In genomic region chr16:18423915-18424265, GRCm38 (mm10) we compare ENCODE assay signal across 12 mouse cellular contexts. TPM values are rescaled to one million over a fixed set of nuclear protein-coding genes. Genes with fewer than 3 reads are reported as not detected.
A peak's percentile ranks its signal among the peaks of the same experiment; 100 is the strongest.
DNase-seq lines count a peak whose midpoint lies in the region; ATAC-seq and TF ChIP-seq lines count a peak whose summit lies in the region.
"Had no signal": no experiment of that assay in that cellular context is flagged by ENCODE, and none has a peak within 500 bp of the region (broad histone marks: within the 10 kb centered on the region; RNA-seq: fewer than 3 reads in every experiment).

No protein-coding gene starts in this region.

- WGBS in heart, embryonic 15.5 days, result 75% methylated on average over 5 of the region's 5 CpGs
- WGBS in heart, adult 2 months, result 73% methylated on average over 5 of the region's 5 CpGs
- 69% methylated on average over 5 of the region's 5 CpGs for WGBS in lung, embryonic 14.5 days
- 84% methylated on average over 5 of the region's 5 CpGs for WGBS in liver, embryonic 15.5 days (ENCODE audit: insufficient replicate concordance)

- intact Hi-C loops in heart, adult 2 months (cut with DNase I), result no loop called here

- H3K9me3 ChIP-seq in heart, embryonic 15.5 days (replicated peaks), result no peaks in the 10 kb centered on the region
- H3K9me3 ChIP-seq in lung, embryonic 14.5 days (ENCODE audit: low read depth, low read length), result no peaks in the 10 kb centered on the region
- H3K9me3 ChIP-seq in liver, embryonic 15.5 days (replicated peaks), result no peaks in the 10 kb centered on the region

- H3K79me2 ChIP-seq in heart, adult 2 months (replicated peaks; ENCODE audit: control insufficient read depth, insufficient read depth, low read length), result no peaks in the 10 kb centered on the region

- H3K4me2 ChIP-seq in heart, embryonic 15.5 days, result peak overlapping the region; percentile 17; the same call in 1 of the 2 replicates
- peak overlapping the region; percentile 77 for H3K4me2 ChIP-seq in lung, embryonic 14.5 days
- peak overlapping the region; percentile 84 for H3K4me2 ChIP-seq in liver, embryonic 15.5 days
- H3K4me2 ChIP-seq: midbrain, embryonic 11.5 days had no signal

- peaks cover 14% of the 10 kb centered on the region; the same call in 1 of the 2 replicates for H3K36me3 ChIP-seq in heart, embryonic 15.5 days
- H3K36me3 ChIP-seq in heart, adult 2 months (ENCODE audit: control insufficient read depth, insufficient read depth, low read length), result peaks cover 16% of the 10 kb centered on the region
- H3K36me3 ChIP-seq in lung, embryonic 14.5 days (ENCODE audit: insufficient read depth), result peaks cover 22% of the 10 kb centered on the region
- H3K36me3 ChIP-seq in liver, embryonic 15.5 days (replicated peaks), result peaks cover 37% of the 10 kb centered on the region

- H3K4me1 ChIP-seq in heart, embryonic 15.5 days (replicated peaks), result peaks cover 42% of the 10 kb centered on the region
- peaks cover 11% of the 10 kb centered on the region for H3K4me1 ChIP-seq in heart, adult 2 months (ENCODE audit: control insufficient read depth, insufficient read depth, low read length)
- H3K4me1 ChIP-seq in lung, embryonic 14.5 days (ENCODE audit: insufficient read depth), result peaks cover 18% of the 10 kb centered on the region
- H3K4me1 ChIP-seq in embryonic fibroblast, embryonic 13.5 days (ENCODE audit: control insufficient read depth, insufficient read depth, low read length), result peaks cover 7% of the 10 kb centered on the region; the same call in 1 of the 2 replicates
- peaks cover 75% of the 10 kb centered on the region for H3K4me1 ChIP-seq in liver, embryonic 15.5 days (replicated peaks)

- no peak for TF ChIP-seq POLR2A in heart, adult 2 months (IDR thresholded peaks at IDR 0.05; ENCODE audit: insufficient read depth, low read depth, low read length)
- TF ChIP-seq POLR2A in embryonic fibroblast, embryonic 13.5 days (IDR thresholded peaks at IDR 0.05; ENCODE audit: low read depth, low read length), result no peak

- H3K4me3 ChIP-seq in heart, embryonic 15.5 days, result no peak overlapping the region
- no peak overlapping the region; the same call in 1 of the 2 replicates for H3K4me3 ChIP-seq in heart, adult 2 months
- H3K4me3 ChIP-seq in lung, embryonic 14.5 days (ENCODE audit: low read depth, low read length), result no peak overlapping the region
- no peak overlapping the region for H3K4me3 ChIP-seq in embryonic fibroblast, embryonic 13.5 days (ENCODE audit: insufficient read depth, low read length)
- peak overlapping the region; percentile 89 for H3K4me3 ChIP-seq in liver, embryonic 15.5 days (replicated peaks)

- no peak for TF ChIP-seq EP300 in heart, adult 2 months (IDR thresholded peaks at IDR 0.05; ENCODE audit: insufficient read depth, low read depth, low read length)

- no peaks in the 10 kb centered on the region for H3K27me3 ChIP-seq in heart, embryonic 15.5 days
- H3K27me3 ChIP-seq in heart, adult 2 months (ENCODE audit: control insufficient read depth, insufficient read depth, low read length), result no peaks in the 10 kb centered on the region
- H3K27me3 ChIP-seq in lung, embryonic 14.5 days (ENCODE audit: insufficient read depth, low read length), result no peaks in the 10 kb centered on the region
- H3K27me3 ChIP-seq in liver, embryonic 15.5 days, result no peaks in the 10 kb centered on the region

- no peak for TF ChIP-seq CTCF in heart, adult 2 months (IDR thresholded peaks at IDR 0.05)
- TF ChIP-seq CTCF in lung, embryonic 14.5 days (IDR thresholded peaks at IDR 0.05; ENCODE audit: low read depth), result no peak
- TF ChIP-seq CTCF in embryonic fibroblast, embryonic 13.5 days (IDR thresholded peaks at IDR 0.05; ENCODE audit: borderline replicate concordance, insufficient read depth, low read length), result no peak

- peak overlapping the region; percentile 64 for H3K27ac ChIP-seq in heart, embryonic 15.5 days
- no peak overlapping the region for H3K27ac ChIP-seq in heart, adult 2 months
- peak overlapping the region; percentile 79 for H3K27ac ChIP-seq in lung, embryonic 14.5 days (ENCODE audit: low read depth)
- H3K27ac ChIP-seq in embryonic fibroblast, embryonic 13.5 days (ENCODE audit: insufficient read depth, low read length), result peak overlapping the region; percentile 37
- H3K27ac ChIP-seq in liver, embryonic 15.5 days (replicated peaks), result peak overlapping the region; percentile 95

- ATAC-seq in heart, embryonic 15.5 days (replicated peaks; ENCODE audit: insufficient number of reproducible peaks, insufficient read depth, low FRiP score, low read depth), result no peak
- no peak for ATAC-seq in lung, embryonic 14.5 days (ENCODE audit: insufficient read depth)
- ATAC-seq in liver, embryonic 15.5 days (ENCODE audit: insufficient read depth), result no peak

- no peak overlapping the region for H3K9ac ChIP-seq in heart, embryonic 15.5 days
- no peak overlapping the region for H3K9ac ChIP-seq in heart, adult 2 months (ENCODE audit: low read depth, low read length)
- H3K9ac ChIP-seq in lung, embryonic 14.5 days, result no peak overlapping the region
- peak overlapping the region; percentile 92; the same call in 1 of the 2 replicates for H3K9ac ChIP-seq in liver, embryonic 15.5 days

- DNase-seq in heart, adult 2 months, result no peak
- no peak for DNase-seq in lung, embryonic 14.5 days
- DNase-seq in lung, adult 18-20 months, result no peak
- DNase-seq in urinary bladder, adult 2 months (ENCODE audit: low spot score), result no peak
- DNase-seq in gastrocnemius, adult 8-10 months (ENCODE audit: low spot score in 2 of 2), result no peak
- DNase-seq: adrenal gland, postnatal 36 days; cerebellum, adult 9-10 months; gastrocnemius, postnatal 36 days had no signal

RNA-seq across cellular contexts. Expression of gene Txnrd2, which starts 2.3 kb away (rescaled TPM):
- 35.3 and 37.7 TPM in 2 replicates for polyA plus RNA-seq in heart, embryonic 15.5 days (2015; fragmentation: Nextera tagmentation; extraction: Ambion mirVana)
- total RNA-seq in heart, adult 2 months (2021), result 10 to 100 TPM; 37.6 to 39.7 TPM
- polyA plus RNA-seq in heart, adult 2 months (2012; rRNA removed), result 35.1 and 36.1 TPM in 2 replicates
- 18.7 and 21.5 TPM in 2 replicates for polyA plus RNA-seq in lung, embryonic 14.5 days (2014; fragmentation: Nextera tagmentation; extraction: Ambion mirVana)
- 4.6 and 7.5 TPM in 2 replicates for polyA plus RNA-seq in embryonic fibroblast, embryonic 13.5 days (2011; ENCODE audit: insufficient read length, low read depth, missing spikeins)
- polyA plus RNA-seq in liver, embryonic 15.5 days (2015; fragmentation: Nextera tagmentation; extraction: Ambion mirVana), result 101 and 114 TPM in 2 replicates
- polyA plus RNA-seq in urinary bladder, adult 2 months (2012; rRNA removed), result 16.5 and 21.5 TPM in 2 replicates
- 10 to 100 TPM; 17.2 to 23.5 (median 21.3) TPM for total RNA-seq in gastrocnemius, adult 8-10 months (2022)

RNA-seq across cellular contexts. Expression of gene Comt, which starts 2.8 kb away (rescaled TPM):
- polyA plus RNA-seq in heart, embryonic 15.5 days (2015; fragmentation: Nextera tagmentation; extraction: Ambion mirVana), result 113 and 129 TPM in 2 replicates
- total RNA-seq in heart, adult 2 months (2021), result 100 to 1,000 TPM; 139 to 150 TPM
- 208 and 236 TPM in 2 replicates for polyA plus RNA-seq in heart, adult 2 months (2012; rRNA removed)
- polyA plus RNA-seq in lung, embryonic 14.5 days (2014; fragmentation: Nextera tagmentation; extraction: Ambion mirVana), result 89.4 and 97.0 TPM in 2 replicates
- 89.2 and 96.0 TPM in 2 replicates for polyA plus RNA-seq in embryonic fibroblast, embryonic 13.5 days (2011; ENCODE audit: insufficient read length, low read depth, missing spikeins)
- polyA plus RNA-seq in liver, embryonic 15.5 days (2015; fragmentation: Nextera tagmentation; extraction: Ambion mirVana), result 87.6 and 94.1 TPM in 2 replicates
- 169 and 205 TPM in 2 replicates for polyA plus RNA-seq in urinary bladder, adult 2 months (2012; rRNA removed)
- 10 to 100 TPM; 36.7 to 39.9 (median 38.5) TPM for total RNA-seq in gastrocnemius, adult 8-10 months (2022)

Comparison
In these comparisons a context has a peak if more than half of its experiments do, and no peak if none do; other contexts are left out.
1. H3K4me2 ChIP-seq: peak in every context shown above with its lines; median percentile 84 in liver, embryonic 15.5 days; 77 in lung, embryonic 14.5 days; 17 in heart, embryonic 15.5 days.